Mouse (Mus musculus): ENCODE data around the gene Phkb. TPM values are rescaled to one million over a fixed set of nuclear protein-coding genes. Genes with fewer than 3 reads are reported as not detected.
"Not testable (repeated sequence)": the region's sequence is repeated elsewhere in the genome, so short reads cannot be mapped to it uniquely, and the experiment has no call there.

The Phkb gene
- total and polyA plus RNA-seq, 3 experiments, result 14.1 to 18.6 TPM; not detected in 1

DNA sequence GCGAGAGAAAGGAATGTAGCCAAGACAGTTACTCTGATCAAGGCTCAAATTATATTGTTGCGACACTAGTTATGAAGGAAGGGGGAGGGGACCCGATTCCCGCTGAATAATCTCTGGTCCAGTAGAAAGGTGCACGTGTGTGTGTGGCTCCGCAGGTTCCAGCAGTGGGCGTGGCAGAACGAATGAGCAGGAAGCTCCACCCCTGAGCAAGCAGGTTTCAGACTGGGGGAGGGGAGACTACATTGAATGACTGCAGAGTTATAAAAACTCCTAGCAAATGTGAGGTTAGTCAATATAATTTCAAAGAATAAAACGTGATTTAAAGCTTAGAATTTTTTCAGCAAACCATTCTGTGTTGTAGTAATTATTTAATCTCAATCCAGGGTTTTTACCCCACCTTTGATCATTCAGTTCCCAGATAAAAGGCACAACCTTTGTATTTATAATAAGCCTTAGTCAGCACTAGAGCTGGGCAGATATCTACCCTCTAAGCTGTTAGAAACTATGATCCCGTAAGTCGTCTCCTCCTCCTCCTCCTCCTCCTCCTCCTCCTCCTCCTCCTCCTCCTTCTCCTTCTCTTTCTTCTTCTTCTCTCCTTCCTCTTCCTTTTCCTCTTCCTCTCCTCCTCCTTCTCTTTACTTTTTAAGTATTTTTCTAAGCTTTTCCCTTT is 16.6 kb downstream of the Phkb start:
- DNase-seq (ENCODE audit: low read depth, low spot score); H3K9ac ChIP-seq (ENCODE audit: control insufficient read depth, low read depth, low read length, poor library complexity, severe bottlenecking); H3K4me1 ChIP-seq (ENCODE audit: control insufficient read depth in 1 of 2, insufficient read depth in 2 of 2, low read length in 2 of 2); H3K4me3 ChIP-seq (ENCODE audit: control insufficient read depth in 1 of 2, insufficient read depth in 1 of 2, low read depth in 2 of 2, low read length in 2 of 2); H3K9me3 ChIP-seq (replicated peaks; ENCODE audit: insufficient read depth, low read length); H3K27ac ChIP-seq (ENCODE audit: control insufficient read depth, low read depth, low read length); H3K79me2 ChIP-seq (ENCODE audit: control insufficient read depth, insufficient read depth, low read length, poor library complexity); H3K36me3 ChIP-seq (ENCODE audit: control insufficient read depth in 1 of 2, insufficient read depth in 2 of 2, low read length in 2 of 2); H3K27me3 ChIP-seq (ENCODE audit: control insufficient read depth in 1 of 2, insufficient read depth in 2 of 2, low read length in 2 of 2): not testable (repeated sequence)

- Histone ChIP-seq H3K27ac (ENCODE audit: control insufficient read depth, low read depth, low read length) (no peak overlapping the region), H3K27me3 (ENCODE audit: control insufficient read depth in 1 of 2, insufficient read depth in 2 of 2, low read length in 2 of 2) (no peaks in the 10 kb centered on the region), H3K79me2 (ENCODE audit: control insufficient read depth, insufficient read depth, low read length, poor library complexity) (no peaks in the 10 kb centered on the region), H3K4me1 (ENCODE audit: control insufficient read depth in 1 of 2, insufficient read depth in 2 of 2, low read length in 2 of 2) (peaks cover 0 to 5% of the 10 kb centered on the region in 2 experiments; a peak in 2 of 4 replicates), H3K4me3 (ENCODE audit: control insufficient read depth in 1 of 2, insufficient read depth in 1 of 2, low read depth in 2 of 2, low read length in 2 of 2) (no peak overlapping the region), H3K36me3 (ENCODE audit: control insufficient read depth in 1 of 2, insufficient read depth in 2 of 2, low read length in 2 of 2) (peaks cover 3 to 5% of the 10 kb centered on the region in 2 experiments; a peak in 3 of 4 replicates), H3K9me3 (replicated peaks; ENCODE audit: insufficient read depth, low read length) (no peaks in the 10 kb centered on the region), H3K9ac (ENCODE audit: control insufficient read depth, low read depth, low read length, poor library complexity, severe bottlenecking) (no peak overlapping the region)
- TF ChIP-seq SMC3 (IDR thresholded peaks at IDR 0.05; ENCODE audit: low read depth, low read length), result no peak
- TF ChIP-seq MAZ (IDR thresholded peaks at IDR 0.05; ENCODE audit: low read depth, low read length), result no peak
- TF ChIP-seq EP300 (IDR thresholded peaks at IDR 0.05; ENCODE audit: low read depth in 1 of 2, low read length in 2 of 2), result no peak
- no peak for TF ChIP-seq HCFC1 (IDR thresholded peaks at IDR 0.05; ENCODE audit: low read depth, low read length)
- no peak for TF ChIP-seq USF1 (IDR thresholded peaks at IDR 0.05; ENCODE audit: low read depth, low read length)
- TF ChIP-seq MYB (IDR thresholded peaks at IDR 0.05; ENCODE audit: low read depth, low read length), result no peak
- TF ChIP-seq RAD21 (IDR thresholded peaks at IDR 0.05; ENCODE audit: low read depth, low read length), result no peak
- TF ChIP-seq E2F4 (IDR thresholded peaks at IDR 0.05; ENCODE audit: borderline replicate concordance, low read depth, low read length), result no peak
- no peak for TF ChIP-seq NELFE (IDR thresholded peaks at IDR 0.05; ENCODE audit: low read depth, low read length)
- no peak for TF ChIP-seq KAT2A (conservative IDR thresholded peaks at IDR 0.05; ENCODE audit: low read depth, low read length)
- no peak for TF ChIP-seq MAX (IDR thresholded peaks at IDR 0.05; ENCODE audit: low read length)
- no peak for TF ChIP-seq MEF2A (IDR thresholded peaks at IDR 0.05; ENCODE audit: extremely low read depth, insufficient replicate concordance, low read depth, low read length, poor library complexity, severe bottlenecking)
- no peak for TF ChIP-seq MAFK (IDR thresholded peaks at IDR 0.05; ENCODE audit: borderline replicate concordance, low read depth, low read length)
- TF ChIP-seq ETS1 (IDR thresholded peaks at IDR 0.05; ENCODE audit: low read depth, low read length), result no peak
- DNase-seq (ENCODE audit: low read depth, low spot score), result no peak
Observed at GRCm38 (mm10) chr8:85860612-85861011, 19.9 kb downstream of the Phkb start.

- DNase-seq (ENCODE audit: low read depth, low spot score), result no peak
- Histone ChIP-seq H3K27me3 (ENCODE audit: control insufficient read depth in 1 of 2, insufficient read depth in 2 of 2, low read length in 2 of 2) (no peaks in the 10 kb centered on the region), H3K4me3 (ENCODE audit: control insufficient read depth in 1 of 2, insufficient read depth in 1 of 2, low read depth in 2 of 2, low read length in 2 of 2) (no peak overlapping the region), H3K79me2 (ENCODE audit: control insufficient read depth, insufficient read depth, low read length, poor library complexity) (no peaks in the 10 kb centered on the region), H3K9me3 (replicated peaks; ENCODE audit: insufficient read depth, low read length) (no peaks in the 10 kb centered on the region), H3K4me1 (ENCODE audit: control insufficient read depth in 1 of 2, insufficient read depth in 2 of 2, low read length in 2 of 2) (peaks cover 0 to 5% of the 10 kb centered on the region in 2 experiments; a peak in 2 of 4 replicates), H3K9ac (ENCODE audit: control insufficient read depth, low read depth, low read length, poor library complexity, severe bottlenecking) (no peak overlapping the region), H3K36me3 (ENCODE audit: control insufficient read depth in 1 of 2, insufficient read depth in 2 of 2, low read length in 2 of 2) (peaks cover 3 to 4% of the 10 kb centered on the region in 2 experiments; a peak in 3 of 4 replicates), H3K27ac (ENCODE audit: control insufficient read depth, low read depth, low read length) (no peak overlapping the region)
- no peak for TF ChIP-seq CHD2 (IDR thresholded peaks at IDR 0.05; ENCODE audit: low read length)
- no peak for TF ChIP-seq ZNF384 (IDR thresholded peaks at IDR 0.05; ENCODE audit: low read depth, low read length)
- TF ChIP-seq ZC3H11A (IDR thresholded peaks at IDR 0.05; ENCODE audit: low read depth, low read length), result no peak
- no peak for TF ChIP-seq USF2 (IDR thresholded peaks at IDR 0.05; ENCODE audit: borderline replicate concordance in 1 of 2, insufficient read depth in 1 of 2, low read depth in 1 of 2, low read length in 2 of 2)
Observed at GRCm38 (mm10) chr8:85862381-85862780, 21.6 kb downstream of the Phkb start.

All from MEL (cell line).